Mouse (Mus musculus): Measurements from ENCODE around the gene Cacna1h. TPM values are rescaled to one million over a fixed set of nuclear protein-coding genes. Genes with fewer than 3 reads are reported as not detected.

Cacna1h gene
- polyA plus RNA-seq, 1 experiment: 5.2 TPM

DNA sequence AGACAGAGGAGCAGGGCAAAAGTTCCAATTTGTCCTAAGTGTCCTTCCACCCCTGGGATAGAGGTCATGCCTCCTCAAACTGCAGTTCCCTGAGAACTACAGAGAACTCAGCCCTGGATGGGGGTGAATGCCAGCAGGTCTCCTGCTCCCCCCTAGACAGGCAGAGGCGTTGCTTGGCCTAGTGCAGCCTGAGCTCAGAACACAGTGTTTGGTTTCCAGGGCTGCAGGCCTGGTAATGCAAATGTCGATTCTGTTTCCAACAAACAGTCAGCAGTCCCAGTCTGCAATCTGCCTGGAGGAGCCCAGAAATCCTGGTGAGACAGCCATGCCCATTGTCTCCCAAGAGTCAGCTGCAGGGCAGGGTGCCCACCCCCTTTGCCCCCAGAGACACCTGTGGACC is 20.7 kb upstream of the Cacna1h start, which contains the start of gene Tekt4:
Tekt4 (plus strand) TSS at position 344 of the 400 bp plus-strand sequence.
- WGBS: 45% methylated on average over 2 of the region's 2 CpGs
- TF ChIP-seq CTCF (IDR thresholded peaks at IDR 0.05; ENCODE audit: control insufficient read depth, insufficient read depth, low read length) (no peak), POLR2A (IDR thresholded peaks at IDR 0.05; ENCODE audit: borderline replicate concordance, control insufficient read depth, low read depth, low read length) (no peak)
- Histone ChIP-seq H3K4me1 (ENCODE audit: control insufficient read depth, insufficient read depth, low read length) (no peaks in the 10 kb centered on the region), H3K27ac (ENCODE audit: control insufficient read depth, insufficient read depth, low read depth, low read length, poor library complexity) (no peak within 1 kb of the TSS; the same call in 1 of the 2 replicates), H3K4me3 (replicated peaks; ENCODE audit: control insufficient read depth, low read depth, low read length) (no peak within 1 kb of the TSS)

GRCm38 (mm10) chr17:25452246-25452965 is 18.8 kb upstream of the Cacna1h start:
- no peak for TF ChIP-seq CTCF (IDR thresholded peaks at IDR 0.05; ENCODE audit: control insufficient read depth, insufficient read depth, low read length)
- no peak for TF ChIP-seq POLR2A (IDR thresholded peaks at IDR 0.05; ENCODE audit: borderline replicate concordance, control insufficient read depth, low read depth, low read length)
- WGBS: 67% methylated on average over 5 of the region's 5 CpGs
- no peak overlapping the region for H3K4me3 ChIP-seq (replicated peaks; ENCODE audit: control insufficient read depth, low read depth, low read length)
- no peak overlapping the region for H3K27ac ChIP-seq (ENCODE audit: control insufficient read depth, insufficient read depth, low read depth, low read length, poor library complexity)
- H3K4me1 ChIP-seq (ENCODE audit: control insufficient read depth, insufficient read depth, low read length): no peaks in the 10 kb centered on the region

- TF ChIP-seq CTCF (IDR thresholded peaks at IDR 0.05; ENCODE audit: control insufficient read depth, insufficient read depth, low read length) (no peak), POLR2A (IDR thresholded peaks at IDR 0.05; ENCODE audit: borderline replicate concordance, control insufficient read depth, low read depth, low read length) (no peak)
- Histone ChIP-seq H3K4me3 (replicated peaks; ENCODE audit: control insufficient read depth, low read depth, low read length) (no peak overlapping the region), H3K4me1 (ENCODE audit: control insufficient read depth, insufficient read depth, low read length) (no peaks in the 10 kb centered on the region), H3K27ac (ENCODE audit: control insufficient read depth, insufficient read depth, low read depth, low read length, poor library complexity) (no peak overlapping the region)
- WGBS: 48% methylated on average over 4 of the region's 4 CpGs
Measured at GRCm38 (mm10) chr17:25450329-25450728, 16.7 kb upstream of the Cacna1h start.

DNA sequence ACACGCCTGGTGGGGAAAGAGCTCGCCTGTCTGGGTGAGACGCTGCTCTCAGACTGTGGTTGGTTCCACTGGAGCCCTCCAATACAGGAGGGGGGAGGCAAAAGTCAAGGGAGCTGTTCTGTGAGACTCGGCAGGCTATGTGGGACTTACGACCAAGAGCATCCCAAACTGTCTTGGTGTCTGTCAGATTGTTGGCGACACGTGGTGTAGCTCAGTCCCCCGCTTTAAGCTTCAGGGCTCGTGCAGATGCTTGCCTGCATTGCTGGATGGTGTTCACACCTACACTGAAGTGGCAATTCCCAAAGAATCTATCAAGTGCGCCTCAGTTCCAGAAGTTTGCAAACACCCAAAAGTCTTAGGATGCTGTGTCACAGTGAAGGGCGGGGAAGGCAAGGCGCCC is 14.3 kb upstream of the Cacna1h start:
- TF ChIP-seq CTCF (IDR thresholded peaks at IDR 0.05; ENCODE audit: control insufficient read depth, insufficient read depth, low read length): no peak
- no peak for TF ChIP-seq POLR2A (IDR thresholded peaks at IDR 0.05; ENCODE audit: borderline replicate concordance, control insufficient read depth, low read depth, low read length)
- 71% methylated on average over 12 of the region's 12 CpGs for WGBS
- Histone ChIP-seq H3K27ac (ENCODE audit: control insufficient read depth, insufficient read depth, low read depth, low read length, poor library complexity) (no peak overlapping the region), H3K4me1 (ENCODE audit: control insufficient read depth, insufficient read depth, low read length) (no peaks in the 10 kb centered on the region), H3K4me3 (replicated peaks; ENCODE audit: control insufficient read depth, low read depth, low read length) (no peak overlapping the region)

GRCm38 (mm10) chr17:25445841-25446240 is 12.3 kb upstream of the Cacna1h start:
- H3K27ac ChIP-seq (ENCODE audit: control insufficient read depth, insufficient read depth, low read depth, low read length, poor library complexity): no peak overlapping the region
- 79% methylated on average over 3 of the region's 3 CpGs for WGBS
- H3K4me1 ChIP-seq (ENCODE audit: control insufficient read depth, insufficient read depth, low read length): no peaks in the 10 kb centered on the region
- TF ChIP-seq CTCF (IDR thresholded peaks at IDR 0.05; ENCODE audit: control insufficient read depth, insufficient read depth, low read length): no peak
- TF ChIP-seq POLR2A (IDR thresholded peaks at IDR 0.05; ENCODE audit: borderline replicate concordance, control insufficient read depth, low read depth, low read length): no peak
- no peak overlapping the region for H3K4me3 ChIP-seq (replicated peaks; ENCODE audit: control insufficient read depth, low read depth, low read length)

- TF ChIP-seq POLR2A (IDR thresholded peaks at IDR 0.05; ENCODE audit: borderline replicate concordance, control insufficient read depth, low read depth, low read length) (no peak), CTCF (IDR thresholded peaks at IDR 0.05; ENCODE audit: control insufficient read depth, insufficient read depth, low read length) (no peak)
- no peak overlapping the region for H3K27ac ChIP-seq (ENCODE audit: control insufficient read depth, insufficient read depth, low read depth, low read length, poor library complexity)
- WGBS: 22% methylated on average over 4 of the region's 4 CpGs
- no peak overlapping the region for H3K4me3 ChIP-seq (replicated peaks; ENCODE audit: control insufficient read depth, low read depth, low read length)
- H3K4me1 ChIP-seq (ENCODE audit: control insufficient read depth, insufficient read depth, low read length): no peaks in the 10 kb centered on the region
Measured at GRCm38 (mm10) chr17:25445074-25445473, 11.5 kb upstream of the Cacna1h start.

- H3K27ac ChIP-seq (ENCODE audit: control insufficient read depth, insufficient read depth, low read depth, low read length, poor library complexity): no peak overlapping the region
- H3K4me3 ChIP-seq (replicated peaks; ENCODE audit: control insufficient read depth, low read depth, low read length): no peak overlapping the region
- TF ChIP-seq POLR2A (IDR thresholded peaks at IDR 0.05; ENCODE audit: borderline replicate concordance, control insufficient read depth, low read depth, low read length): no peak
- TF ChIP-seq CTCF (IDR thresholded peaks at IDR 0.05; ENCODE audit: control insufficient read depth, insufficient read depth, low read length): no peak
- H3K4me1 ChIP-seq (ENCODE audit: control insufficient read depth, insufficient read depth, low read length): no peaks in the 10 kb centered on the region
- WGBS: 40% methylated on average over 3 of the region's 3 CpGs
Measured at GRCm38 (mm10) chr17:25442889-25443288, 9.3 kb upstream of the Cacna1h start.

- H3K4me3 ChIP-seq (replicated peaks; ENCODE audit: control insufficient read depth, low read depth, low read length): no peak overlapping the region
- WGBS: 60% methylated on average over 6 of the region's 6 CpGs
- no peak overlapping the region for H3K27ac ChIP-seq (ENCODE audit: control insufficient read depth, insufficient read depth, low read depth, low read length, poor library complexity)
- TF ChIP-seq POLR2A (IDR thresholded peaks at IDR 0.05; ENCODE audit: borderline replicate concordance, control insufficient read depth, low read depth, low read length): no peak
- no peak for TF ChIP-seq CTCF (IDR thresholded peaks at IDR 0.05; ENCODE audit: control insufficient read depth, insufficient read depth, low read length)
- H3K4me1 ChIP-seq (ENCODE audit: control insufficient read depth, insufficient read depth, low read length): no peaks in the 10 kb centered on the region
Measured at GRCm38 (mm10) chr17:25441417-25441816, 7.8 kb upstream of the Cacna1h start.

All from bone marrow, adult 2 months (tissue).